Mouse (Mus musculus) cerebellum, adult 2 months (tissue): ENCODE measurements around the gene Cntnap2.

Source experiments
- CTCF ChIP-seq: fragments of 200-500 bp; IDR thresholded peaks from 2 replicates; pipeline ENCODE4 v1.5.1; 2011; ENCODE audit warnings: low read depth, mild to moderate bottlenecking, control low read depth, low read length, moderate library complexity, borderline replicate concordance; ENCODE audit not compliant: insufficient read depth
- POLR2A ChIP-seq: fragments of 200-500 bp; IDR thresholded peaks from 2 replicates; pipeline ENCODE4 v1.6.1; 2011; ENCODE audit warnings: low read length, control low read depth, borderline replicate concordance; ENCODE audit not compliant: insufficient read depth

GRCm38 (mm10) chr6:47214731-47215130 lies 2155.6 kb downstream of the Cntnap2 start:
- TF ChIP-seq POLR2A (no peak), CTCF (no peak)
